Mouse (Mus musculus): Measurements from ENCODE around the gene Ypel2.

DNA sequence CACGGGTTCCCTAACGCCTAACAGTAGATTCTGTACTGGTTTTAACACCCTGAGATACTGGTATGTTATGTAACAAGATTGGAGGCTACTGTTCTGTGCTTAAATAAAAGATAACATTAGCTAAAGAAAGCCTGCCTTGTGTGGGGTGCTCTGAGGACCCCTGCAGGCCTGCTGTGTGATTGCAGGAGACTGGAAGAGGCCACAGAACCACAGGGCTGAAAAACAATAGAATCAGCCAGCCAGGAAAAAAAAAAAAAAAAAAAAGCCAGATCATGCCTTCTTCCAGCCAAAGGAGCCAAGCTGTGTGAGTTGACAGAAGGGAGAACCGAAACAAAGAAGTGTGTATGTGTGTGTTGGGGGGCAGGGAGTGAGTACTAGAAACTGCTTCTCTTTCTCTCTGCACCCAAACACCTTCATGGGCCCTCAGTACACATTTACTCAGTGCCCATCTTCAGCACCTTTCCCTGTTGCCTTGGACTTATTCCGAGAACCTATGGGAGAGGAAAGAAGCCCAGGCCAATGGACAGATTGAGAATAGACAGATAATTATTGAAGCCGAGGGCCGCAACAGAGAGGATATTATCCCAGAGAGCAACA, 2.2 kb upstream of the Ypel2 start:
- TF ChIP-seq CTCF (IDR thresholded peaks at IDR 0.05; ENCODE audit: borderline replicate concordance, control insufficient read depth, extremely low read depth, insufficient read depth, low read length, poor library complexity) = peak; percentile 60; the same call in 1 of the 2 replicates
- no peak for TF ChIP-seq POLR2A (IDR thresholded peaks at IDR 0.05; ENCODE audit: control insufficient read depth, extremely low read depth, insufficient read depth, low read length, poor library complexity)

All from thymus, adult 2 months (tissue).